Mouse (Mus musculus) neural tube, embryonic 12.5 days (tissue): Measurements from ENCODE around the gene Mgat4b. TPM values are rescaled to one million over a fixed set of nuclear protein-coding genes. Genes with fewer than 3 reads are reported as not detected.

Experiments
- ATAC-seq: fragments of 200-750 bp; cut with Nextera tagmentation; 2 replicates; pipeline ENCODE4 v1.8.0; 2017; ENCODE audit warnings: low read depth, mild to moderate bottlenecking, moderate TSS enrichment, moderate library complexity; ENCODE audit not compliant: low FRiP score
- H3K27ac ChIP-seq: fragments of 300-500 bp; sonication (generic); 2 replicates; pipeline ENCODE4 v1.5.1; 2016
- H3K27me3 ChIP-seq: fragments of 300-500 bp; sonication (generic); replicated peaks from 2 replicates; pipeline ENCODE4 v1.6.1; 2016; ENCODE audit warnings: mild to moderate bottlenecking
- H3K36me3 ChIP-seq: fragments of 300-500 bp; sonication (generic); 2 replicates; pipeline ENCODE4 v1.6.1; 2016; ENCODE audit warnings: mild to moderate bottlenecking
- H3K4me1 ChIP-seq: fragments of 300-500 bp; sonication (generic); 2 replicates; pipeline ENCODE4 v1.6.1; 2016
- H3K4me2 ChIP-seq: fragments of 300-500 bp; sonication (generic); replicated peaks from 2 replicates; pipeline ENCODE4 v1.6.1; 2016; ENCODE audit warnings: mild to moderate bottlenecking
- H3K4me3 ChIP-seq: fragments of 300-500 bp; sonication (generic); 2 replicates; pipeline ENCODE4 v1.5.1; 2016
- H3K9ac ChIP-seq: fragments of 300-500 bp; sonication (generic); 2 replicates; pipeline ENCODE4 v1.6.1; 2016; ENCODE audit warnings: mild to moderate bottlenecking
- H3K9me3 ChIP-seq: fragments of 300-500 bp; sonication (generic); 2 replicates; pipeline ENCODE4 v1.6.1; 2016; ENCODE audit warnings: mild to moderate bottlenecking
- WGBS: fragments of 180-500 bp; shearing (Covaris S2); methylation state at CpG from one replicate; pipeline ENCODE4 v1.1.7; 2016; 5-methylcytosine and 5-hydroxymethylcytosine counted together
- polyA plus RNA-seq: library from polyadenylated mRNA; unstranded; fragments of >200 nt; fragmentation: Nextera tagmentation; extraction: Ambion mirVana; gene quantifications from 2 replicates; pipeline ENCODE4 v1.2.1, GENCODE M21; 2016

The Mgat4b gene
- polyA plus RNA-seq, 1 experiment from 2014 or later: 57.1 TPM

DNA sequence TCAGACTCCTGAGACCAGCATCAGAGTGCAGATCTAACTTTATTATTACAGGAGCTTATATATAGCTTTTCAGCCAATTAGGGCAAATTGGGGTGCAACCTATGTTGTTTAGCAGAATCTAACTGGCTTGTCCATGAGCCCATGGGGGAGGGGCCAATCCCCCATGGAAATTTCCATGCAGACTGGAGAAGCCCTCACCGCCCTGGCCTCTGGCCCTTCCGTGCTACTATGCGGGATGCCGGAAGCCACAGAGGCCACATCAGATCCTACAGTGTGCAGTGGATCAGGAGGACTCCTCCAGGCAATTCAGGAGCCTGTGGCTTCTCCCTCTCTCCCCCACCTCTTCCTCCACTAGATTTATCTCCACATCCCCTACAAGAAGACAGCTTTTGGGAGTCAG is 7.1 kb downstream of the Mgat4b start:
- no peak overlapping the region for H3K9ac ChIP-seq
- no peak for ATAC-seq

DNA sequence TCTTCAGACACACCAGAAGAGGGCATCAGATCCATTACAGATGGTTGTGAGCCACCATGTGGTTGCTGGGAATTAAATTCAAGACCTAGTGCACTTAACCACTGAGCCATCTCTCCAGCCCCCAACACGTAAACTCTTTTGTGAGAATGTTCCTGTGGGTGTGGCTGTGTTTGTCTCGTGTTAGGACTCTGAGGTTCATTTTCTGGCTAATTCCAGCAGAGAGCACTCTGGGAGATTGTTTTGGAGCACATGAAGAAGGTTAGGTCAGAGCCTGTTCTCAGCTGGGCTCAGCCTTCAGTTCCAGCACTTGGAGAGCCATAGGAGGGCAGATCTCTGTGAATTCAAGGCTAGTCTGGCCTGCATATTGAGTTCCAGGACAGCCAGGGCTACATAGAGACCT is 9.1 kb downstream of the Mgat4b start:
- H3K4me3 ChIP-seq: no peak overlapping the region
- no peak overlapping the region for H3K27ac ChIP-seq
- no peak overlapping the region for H3K4me2 ChIP-seq
- H3K9me3 ChIP-seq: no peaks in the 10 kb centered on the region
- no peak for ATAC-seq
- H3K9ac ChIP-seq: no peak overlapping the region
- H3K4me1 ChIP-seq: peaks cover 13% of the 10 kb centered on the region
- WGBS: 53% methylated on average over 2 of the region's 2 CpGs
- no peaks in the 10 kb centered on the region for H3K27me3 ChIP-seq
- H3K36me3 ChIP-seq: no peaks in the 10 kb centered on the region

More for the DNA sequence above, 7.1 kb downstream of the Mgat4b start:
- H3K36me3 ChIP-seq: no peaks in the 10 kb centered on the region
- no peaks in the 10 kb centered on the region for H3K9me3 ChIP-seq
- no peak overlapping the region for H3K4me2 ChIP-seq
- H3K27ac ChIP-seq: no peak overlapping the region
- no peaks in the 10 kb centered on the region; the same call in 1 of the 2 replicates for H3K4me1 ChIP-seq
- no peaks in the 10 kb centered on the region for H3K27me3 ChIP-seq
- WGBS: 76% methylated on average over 4 of the region's 4 CpGs
- H3K4me3 ChIP-seq: no peak overlapping the region

DNA sequence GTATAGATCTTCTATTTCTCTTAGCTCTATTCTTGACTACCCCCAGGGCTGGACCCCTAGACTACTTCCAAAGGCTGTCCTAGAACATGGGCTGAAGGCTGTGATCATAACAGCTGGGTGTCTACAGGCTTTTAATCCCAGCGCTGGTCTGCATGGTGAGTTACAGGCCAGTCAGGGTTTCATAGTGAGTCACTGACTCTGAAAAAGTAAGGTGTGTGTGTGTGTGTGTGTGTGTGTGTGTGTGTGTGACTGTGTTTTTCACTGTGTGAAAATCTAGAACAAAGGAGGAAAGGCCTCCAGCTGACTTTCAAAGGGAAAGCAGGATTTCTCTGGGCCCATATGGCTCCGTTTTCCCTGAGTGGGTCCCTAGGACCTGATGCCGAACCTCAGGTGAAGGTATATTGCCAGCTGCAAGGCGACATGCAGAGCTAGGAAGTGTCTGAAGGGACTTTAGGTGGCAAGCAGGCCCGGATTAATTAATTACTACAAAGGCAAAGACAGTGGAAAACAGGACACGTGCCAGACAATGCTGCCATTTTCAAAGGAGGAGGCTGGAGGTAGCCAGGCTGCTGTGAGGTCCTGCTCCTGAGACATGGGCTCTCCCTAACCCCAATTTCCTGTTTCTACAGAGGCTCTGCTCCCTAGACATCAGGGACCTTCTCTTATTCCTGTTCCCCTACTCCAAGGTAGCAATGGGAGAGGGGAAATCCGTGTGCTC is 12.0 kb downstream of the Mgat4b start:
- ATAC-seq: no peak
- no peaks in the 10 kb centered on the region for H3K36me3 ChIP-seq
- no peak overlapping the region for H3K4me3 ChIP-seq
- H3K4me1 ChIP-seq: peaks cover 30% of the 10 kb centered on the region
- H3K27me3 ChIP-seq: no peaks in the 10 kb centered on the region
- no peaks in the 10 kb centered on the region for H3K9me3 ChIP-seq
- H3K27ac ChIP-seq: no peak overlapping the region
- WGBS: 57% methylated on average over 7 of the region's 7 CpGs
- H3K9ac ChIP-seq: no peak overlapping the region
- peak overlapping the region; percentile 90; the same call in 1 of the 2 replicates for H3K4me2 ChIP-seq

DNA sequence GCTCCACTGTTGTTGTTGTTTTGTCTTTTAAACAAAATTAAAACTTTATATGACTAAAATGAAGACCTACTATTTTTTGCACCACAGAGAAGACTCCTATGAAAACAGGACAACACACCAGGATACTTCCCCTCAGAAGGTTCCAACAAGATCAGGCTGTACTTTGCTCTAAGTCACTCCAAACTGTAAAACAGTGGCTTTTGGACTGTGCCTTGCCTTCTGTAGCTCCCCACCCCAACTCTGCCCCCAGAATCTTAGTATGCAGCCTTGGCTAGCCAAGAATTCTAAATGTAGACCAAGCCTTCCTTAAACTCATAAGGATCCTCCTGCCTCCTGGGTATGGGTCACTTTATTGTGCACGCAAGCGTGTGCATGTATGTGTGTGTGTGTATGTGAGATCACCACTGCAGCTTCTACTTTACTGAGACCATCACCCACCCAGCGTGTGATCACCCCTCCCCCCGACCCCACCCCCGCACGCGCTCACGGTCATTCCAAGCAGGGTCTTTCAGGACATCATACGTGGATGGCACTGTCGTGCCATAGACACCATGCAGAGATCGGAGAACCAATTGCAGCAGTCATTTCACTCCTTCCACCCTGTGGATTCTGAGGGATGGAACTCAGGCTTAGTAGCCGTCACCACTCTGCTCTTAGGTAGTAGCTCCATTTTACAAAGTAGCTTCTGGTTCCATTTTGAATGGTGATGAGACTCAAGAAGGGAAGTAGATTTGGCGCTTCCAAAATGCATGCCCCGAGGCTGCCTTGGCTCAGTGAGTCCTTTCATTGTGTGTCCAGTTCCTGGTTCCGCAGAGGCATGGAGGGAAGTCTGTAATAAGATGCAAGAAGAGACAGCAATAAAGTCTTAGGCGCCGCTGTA is 13.3 kb downstream of the Mgat4b start:
- Histone ChIP-seq H3K9me3 (no peaks in the 10 kb centered on the region), H3K4me1 (peaks cover 38% of the 10 kb centered on the region), H3K4me3 (peak overlapping the region; percentile 96), H3K27ac (peak overlapping the region; percentile 86), H3K9ac (peak overlapping the region; percentile 99), H3K4me2 (peak overlapping the region; percentile 90), H3K36me3 (0 out of 2 replicates have a peak, but pooled peaks cover 3% of the 10 kb centered on the region), H3K27me3 (no peaks in the 10 kb centered on the region; the same call in 1 of the 2 replicates)
- ATAC-seq: peak; percentile 29
- 6% methylated on average over 17 of the region's 17 CpGs for WGBS

DNA sequence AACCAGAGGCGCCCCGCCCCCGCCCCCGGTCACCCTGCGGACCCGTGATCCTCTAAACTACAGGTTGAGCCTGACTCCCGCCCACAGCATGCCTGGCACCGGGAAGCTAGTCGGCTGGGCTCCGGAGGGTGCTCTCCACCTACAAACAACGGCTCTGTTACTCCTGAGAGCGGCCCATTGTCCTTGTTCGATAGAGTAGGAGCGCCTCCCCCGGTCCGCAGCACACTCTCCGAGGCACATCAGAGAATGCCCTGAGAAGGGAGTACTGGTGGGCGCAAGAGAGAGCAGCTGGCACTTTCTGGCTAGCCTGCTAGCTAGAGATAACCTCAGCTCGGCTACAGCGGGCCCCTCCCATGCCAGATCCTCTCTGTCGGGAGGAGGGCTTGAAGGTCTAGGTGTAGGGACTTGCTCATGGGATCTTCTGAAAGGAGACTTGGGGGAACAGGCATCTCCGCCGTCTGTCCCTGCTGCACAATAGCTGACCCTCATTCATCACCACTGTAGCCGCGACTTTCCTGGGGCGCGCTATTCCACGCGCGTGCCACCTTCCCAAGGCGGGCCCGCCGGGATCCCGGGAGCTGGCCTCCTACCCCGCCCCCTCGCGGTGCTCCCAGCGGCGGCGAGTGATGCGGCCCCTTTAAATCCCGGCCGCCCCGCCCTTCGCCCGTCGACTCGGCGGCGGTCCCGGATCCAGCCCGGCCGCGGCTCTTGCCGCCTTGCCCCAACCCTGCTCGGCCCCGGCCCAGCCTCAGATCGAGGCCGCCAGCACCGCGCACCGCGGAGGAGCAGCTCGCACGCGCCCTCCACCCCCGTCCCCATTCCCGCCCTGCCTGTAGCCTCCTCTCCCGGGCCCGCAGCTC is 14.2 kb downstream of the Mgat4b start:
- Histone ChIP-seq H3K27me3 (no peaks in the 10 kb centered on the region; the same call in 1 of the 2 replicates), H3K4me3 (peak overlapping the region; percentile 96), H3K9ac (peak overlapping the region; percentile 99), H3K36me3 (0 out of 2 replicates have a peak, but pooled peaks cover 3% of the 10 kb centered on the region), H3K4me2 (peak overlapping the region; percentile 90), H3K9me3 (no peaks in the 10 kb centered on the region), H3K27ac (peak overlapping the region; percentile 86), H3K4me1 (peaks cover 41% of the 10 kb centered on the region)
- peak; percentile 82 for ATAC-seq
- WGBS: under 1% methylated on average over 70 of the region's 70 CpGs

DNA sequence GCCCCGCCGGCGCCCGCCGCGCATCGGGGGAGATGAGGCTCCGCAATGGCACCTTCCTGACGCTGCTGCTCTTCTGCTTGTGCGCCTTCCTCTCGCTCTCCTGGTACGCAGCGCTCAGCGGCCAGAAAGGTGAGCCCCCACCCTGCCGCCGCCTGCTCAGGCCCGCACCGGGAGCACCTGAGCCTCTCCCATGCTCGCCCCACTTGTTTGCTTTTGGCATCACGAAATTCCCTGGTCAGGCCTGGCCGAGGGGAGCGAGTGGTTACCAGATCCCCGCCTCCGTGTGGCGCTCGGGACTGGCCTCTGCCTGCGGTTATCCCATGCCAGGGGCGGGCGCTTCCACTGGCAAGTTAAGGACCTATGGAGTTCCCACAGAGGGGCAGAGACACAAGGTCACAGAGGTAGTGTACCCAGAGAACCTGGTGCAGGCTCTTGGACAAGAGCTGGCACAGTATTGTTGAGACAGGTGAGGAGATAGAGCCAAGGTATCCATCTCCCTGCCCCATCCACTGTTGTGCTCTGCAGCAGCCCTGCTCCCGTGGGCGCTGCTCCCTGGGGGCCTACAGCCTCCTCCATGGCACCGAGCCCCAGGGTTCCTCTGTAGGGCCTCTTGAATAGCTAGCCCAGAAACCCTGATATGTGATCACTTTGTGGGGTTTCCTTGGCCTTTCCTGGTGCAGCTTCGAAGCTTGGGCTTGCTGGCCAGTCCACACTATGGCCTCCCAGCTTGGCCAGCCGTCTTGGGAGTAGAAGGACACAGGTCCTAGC is 15.1 kb downstream of the Mgat4b start:
- Histone ChIP-seq H3K36me3 (peaks cover 7% of the 10 kb centered on the region; the same call in 1 of the 2 replicates), H3K4me3 (peak overlapping the region; percentile 96), H3K9ac (peak overlapping the region; percentile 99), H3K4me1 (peaks cover 44% of the 10 kb centered on the region), H3K9me3 (no peaks in the 10 kb centered on the region), H3K4me2 (peak overlapping the region; percentile 90), H3K27me3 (peaks cover 5% of the 10 kb centered on the region; the same call in 1 of the 2 replicates), H3K27ac (peak overlapping the region; percentile 86; the same call in 1 of the 2 replicates)
- 4% methylated on average over 34 of the region's 34 CpGs for WGBS
- ATAC-seq: peak; percentile 36

DNA sequence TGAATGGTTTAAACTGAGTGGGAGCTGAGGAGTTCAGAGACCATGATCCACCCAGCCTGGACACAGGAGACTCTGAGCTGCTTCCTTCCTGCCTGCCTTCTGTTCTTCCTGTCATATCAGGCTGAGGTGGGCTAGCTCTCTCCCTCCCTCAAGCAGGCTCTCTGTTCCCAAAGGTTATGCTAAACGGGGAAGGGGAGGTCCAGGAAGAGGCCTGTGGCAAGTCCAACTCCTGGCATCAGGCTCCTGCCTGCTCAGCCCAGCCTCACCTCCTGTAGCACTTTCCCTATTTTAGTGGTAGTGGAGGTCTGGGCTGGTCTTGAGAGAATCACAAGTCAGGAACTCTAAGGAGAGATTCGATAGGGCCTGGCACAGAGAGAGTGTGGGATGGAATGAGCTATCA is 15.7 kb downstream of the Mgat4b start:
- Histone ChIP-seq H3K27ac (no peak overlapping the region), H3K4me1 (peaks cover 46% of the 10 kb centered on the region)

DNA sequence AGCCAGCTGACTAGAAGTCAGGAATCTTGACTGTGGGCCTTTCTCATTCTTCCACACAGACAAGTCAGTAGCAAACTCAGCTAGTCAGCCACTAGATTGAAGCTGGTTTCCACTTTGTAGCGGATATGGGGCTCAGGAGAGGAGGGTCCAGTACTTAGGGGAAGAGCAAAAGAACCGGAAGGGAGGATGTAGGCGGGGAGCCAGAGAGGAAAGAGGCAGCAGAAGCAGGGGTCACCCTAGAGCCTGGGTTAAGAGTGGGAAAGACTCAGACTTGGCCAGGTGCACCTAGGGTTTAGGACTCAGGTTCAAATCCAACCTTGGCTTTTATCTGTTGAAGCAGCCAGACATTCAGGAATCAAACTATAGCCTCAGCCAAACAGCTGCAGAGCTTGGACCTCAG is 16.5 kb downstream of the Mgat4b start:
- Histone ChIP-seq H3K9ac (0 out of 2 replicates have a peak overlapping the region, but pooled peaks have one; percentile 99), H3K4me3 (no peak overlapping the region), H3K27me3 (peaks cover 7% of the 10 kb centered on the region; the same call in 1 of the 2 replicates), H3K9me3 (no peaks in the 10 kb centered on the region), H3K27ac (no peak overlapping the region), H3K4me2 (peak overlapping the region; percentile 90), H3K4me1 (peaks cover 46% of the 10 kb centered on the region), H3K36me3 (peaks cover 17% of the 10 kb centered on the region; the same call in 1 of the 2 replicates)
- 86% methylated on average over 3 of the region's 3 CpGs for WGBS
- no peak for ATAC-seq

More for the DNA sequence above, 15.7 kb downstream of the Mgat4b start:
- Histone ChIP-seq H3K9ac (peak overlapping the region; percentile 99), H3K4me3 (peak overlapping the region; percentile 96), H3K36me3 (peaks cover 9% of the 10 kb centered on the region; the same call in 1 of the 2 replicates), H3K27me3 (peaks cover 7% of the 10 kb centered on the region; the same call in 1 of the 2 replicates), H3K9me3 (no peaks in the 10 kb centered on the region), H3K4me2 (peak overlapping the region; percentile 90)
- WGBS: 41% methylated on average over 2 of the region's 2 CpGs
- ATAC-seq: no peak

DNA sequence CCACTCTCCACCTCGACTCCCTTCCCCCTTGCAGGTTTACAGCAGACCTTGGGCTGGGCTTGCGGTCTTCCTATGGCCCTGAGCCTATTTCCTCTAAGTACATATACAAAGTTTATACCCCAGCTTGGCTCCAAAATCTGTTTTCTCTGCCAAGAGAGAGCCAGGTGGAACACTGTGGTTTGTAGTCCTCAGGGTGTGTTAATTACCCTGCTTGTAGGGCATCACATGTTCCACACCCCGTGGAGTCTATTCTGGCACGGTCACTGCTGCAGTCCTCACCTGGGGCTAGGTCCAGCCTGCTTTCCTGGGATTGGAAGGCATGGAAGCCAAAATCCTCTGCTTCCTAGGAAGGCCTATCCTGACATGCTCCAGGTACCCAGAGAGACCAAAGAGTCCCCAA is 17.0 kb downstream of the Mgat4b start:
- Histone ChIP-seq H3K4me3 (no peak overlapping the region), H3K9me3 (no peaks in the 10 kb centered on the region), H3K4me1 (peaks cover 46% of the 10 kb centered on the region), H3K36me3 (peaks cover 22% of the 10 kb centered on the region), H3K9ac (no peak overlapping the region), H3K4me2 (peak overlapping the region; percentile 90; the same call in 1 of the 2 replicates), H3K27ac (no peak overlapping the region), H3K27me3 (peaks cover 7% of the 10 kb centered on the region; the same call in 1 of the 2 replicates)
- 90% methylated on average over 4 of the region's 4 CpGs for WGBS
- ATAC-seq: no peak

DNA sequence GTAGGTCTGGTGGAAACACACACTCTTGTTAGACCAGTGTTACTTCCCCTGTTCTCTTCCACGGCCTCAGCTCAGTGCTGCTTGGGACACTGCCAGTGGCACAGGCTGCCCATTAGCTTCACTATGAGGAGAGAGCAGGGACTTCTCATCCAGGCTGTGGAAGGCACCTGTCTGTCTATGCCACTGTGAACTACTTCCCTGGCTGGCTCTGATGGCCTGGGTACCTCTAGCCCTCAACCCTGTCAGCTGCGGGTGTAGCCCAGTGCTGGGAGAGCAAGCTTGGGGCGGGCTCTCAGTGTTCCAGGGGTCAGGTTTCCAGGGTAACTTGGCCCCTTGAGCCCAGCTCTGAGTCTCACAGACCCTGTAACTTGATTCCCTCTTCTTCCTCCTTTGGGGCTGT is 18.1 kb downstream of the Mgat4b start:
- Histone ChIP-seq H3K27ac (no peak overlapping the region), H3K36me3 (peaks cover 32% of the 10 kb centered on the region), H3K4me2 (peak overlapping the region; percentile 14; the same call in 1 of the 2 replicates), H3K9ac (peak overlapping the region; percentile 36; the same call in 1 of the 2 replicates), H3K9me3 (no peaks in the 10 kb centered on the region), H3K4me1 (peaks cover 41% of the 10 kb centered on the region), H3K4me3 (no peak overlapping the region), H3K27me3 (peaks cover 7% of the 10 kb centered on the region; the same call in 1 of the 2 replicates)
- WGBS: 26% methylated on average over 3 of the region's 3 CpGs
- ATAC-seq: no peak
